Mouse (Mus musculus) lung, postnatal 36 days (tissue): ENCODE results near the gene Bzw1.

Experiments
- DNase-seq: peaks from one replicate; pipeline ENCODE4 v3.0.0; 2022; ENCODE audit warnings: mixed read lengths

Gene Bzw1

DNA sequence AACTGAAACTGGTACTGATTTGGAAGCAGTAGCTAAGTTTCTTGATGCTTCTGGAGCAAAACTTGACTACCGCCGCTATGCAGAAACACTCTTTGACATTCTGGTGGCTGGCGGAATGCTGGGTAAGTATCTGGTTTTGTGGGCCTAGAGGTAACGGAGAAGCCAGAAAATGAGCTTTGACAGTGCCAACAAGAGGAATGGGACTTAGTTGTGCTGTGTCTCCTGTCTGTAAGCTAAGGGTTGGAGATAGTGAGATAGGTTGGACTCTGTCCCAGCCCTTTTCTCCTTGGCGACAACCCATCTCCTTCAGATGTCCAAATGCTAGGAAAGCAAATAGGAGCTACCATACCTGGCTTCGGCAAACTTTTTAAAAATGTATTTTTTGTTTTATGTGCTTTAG, 5.0 kb downstream of the Bzw1 start:
- DNase-seq = no peak

DNA sequence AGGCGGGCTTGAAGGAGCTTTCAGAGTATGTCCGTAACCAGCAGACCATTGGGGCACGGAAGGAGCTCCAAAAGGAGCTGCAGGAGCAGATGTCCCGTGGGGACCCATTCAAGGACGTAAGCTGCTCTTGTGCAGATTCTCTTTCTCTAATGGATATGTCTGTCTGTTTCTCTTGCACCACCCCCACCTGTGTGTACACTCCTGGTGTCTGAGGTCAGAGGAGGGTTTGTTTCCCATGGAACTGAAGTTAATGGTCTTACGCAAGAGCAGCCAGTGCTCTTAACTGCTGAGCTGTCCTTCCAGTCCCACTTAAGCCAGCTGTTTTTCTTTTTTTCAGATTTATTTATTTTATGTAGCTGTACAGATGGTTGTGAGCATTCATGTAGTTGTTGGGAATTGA, 8.7 kb downstream of the Bzw1 start:
- DNase-seq = peak; percentile 46

DNA sequence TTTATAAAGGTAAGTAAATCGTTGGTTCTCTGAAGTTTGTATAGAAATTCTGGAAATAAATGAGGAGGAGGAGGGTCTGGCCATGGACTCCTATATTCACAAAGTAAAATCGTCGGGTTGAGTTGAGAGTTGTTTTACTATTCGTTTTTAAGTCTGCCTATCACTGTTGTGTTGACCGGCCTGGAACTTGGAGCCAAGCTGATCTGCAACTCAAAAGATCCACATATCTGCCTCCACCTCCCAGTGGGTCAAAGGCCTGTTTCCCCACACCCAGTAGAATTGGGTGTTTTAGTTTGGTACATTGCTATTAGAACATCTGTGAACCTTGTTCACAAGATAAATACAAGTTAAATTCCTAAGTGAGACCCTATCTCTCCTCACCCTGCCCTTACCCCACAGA, 11.0 kb downstream of the Bzw1 start:
- no peak for DNase-seq

DNA sequence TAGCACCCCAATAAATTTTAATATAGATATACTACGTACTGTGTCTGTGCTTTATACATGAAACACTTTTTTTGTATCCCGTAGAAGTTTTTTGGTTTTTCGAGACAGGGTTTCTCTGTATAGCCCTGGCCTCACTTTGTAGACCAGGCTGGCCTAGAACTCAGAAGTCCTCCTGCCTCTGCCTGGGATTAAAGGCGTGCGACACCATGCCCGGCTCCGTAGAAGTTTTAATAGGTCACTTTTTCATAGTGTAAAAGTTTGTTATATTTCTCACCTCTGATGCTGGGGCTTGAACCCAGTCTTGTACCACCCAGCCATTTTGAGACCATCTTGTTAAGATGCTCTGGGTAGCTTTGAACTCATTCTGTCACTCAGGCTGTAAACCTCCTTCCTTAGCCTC, 14.6 kb downstream of the Bzw1 start:
- no peak for DNase-seq

DNA sequence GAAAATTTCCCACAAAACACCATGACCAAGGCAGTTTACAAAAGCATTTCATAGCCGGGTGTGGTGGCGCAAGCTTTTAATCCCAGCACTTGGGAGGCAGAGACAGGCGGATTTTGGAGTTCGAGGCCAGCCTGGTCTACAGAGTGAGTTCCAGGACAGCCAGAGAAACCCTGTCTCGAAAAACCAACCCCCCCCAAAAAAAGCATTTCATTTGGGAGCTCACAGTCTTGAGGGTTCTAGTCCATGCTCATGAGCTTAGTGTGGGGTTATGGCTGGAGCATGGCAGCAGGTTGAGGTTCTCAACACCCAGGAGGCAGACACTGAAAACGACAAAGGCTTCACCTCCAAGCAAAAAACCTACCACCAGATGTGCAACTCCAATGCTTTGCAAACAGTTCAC, 15.4 kb downstream of the Bzw1 start:
- no peak for DNase-seq

DNA sequence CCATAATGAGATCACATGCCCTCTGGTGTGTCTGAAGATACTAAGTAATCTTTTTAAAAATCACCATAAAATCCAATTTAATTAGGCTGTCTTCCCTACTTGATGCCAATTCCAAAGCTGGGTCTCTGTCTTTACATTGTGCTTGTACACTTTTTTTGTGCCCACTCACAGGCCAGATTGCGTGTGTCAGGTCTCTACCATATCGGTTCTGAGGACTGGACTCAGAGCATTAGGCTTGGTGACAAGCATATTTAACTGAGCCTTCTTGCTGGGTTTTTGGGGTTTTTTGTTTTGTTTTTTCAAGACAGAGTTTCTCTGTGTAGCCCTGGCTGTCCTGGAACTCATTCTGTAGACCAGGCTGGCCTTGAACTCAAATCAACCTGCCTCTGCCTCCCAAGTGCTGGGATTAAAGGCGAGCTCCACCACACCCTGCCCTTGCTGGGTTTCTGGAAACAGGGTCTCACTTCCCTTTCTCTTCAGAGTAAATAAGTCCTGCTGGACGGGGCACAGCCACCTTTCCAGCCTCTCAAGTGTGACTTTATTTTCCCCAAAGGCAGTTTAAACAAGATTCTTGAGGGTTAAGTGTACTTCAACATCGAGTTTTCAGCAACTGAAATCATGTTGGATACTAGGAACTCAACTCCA, 17.0 kb downstream of the Bzw1 start:
- DNase-seq = no peak

DNA sequence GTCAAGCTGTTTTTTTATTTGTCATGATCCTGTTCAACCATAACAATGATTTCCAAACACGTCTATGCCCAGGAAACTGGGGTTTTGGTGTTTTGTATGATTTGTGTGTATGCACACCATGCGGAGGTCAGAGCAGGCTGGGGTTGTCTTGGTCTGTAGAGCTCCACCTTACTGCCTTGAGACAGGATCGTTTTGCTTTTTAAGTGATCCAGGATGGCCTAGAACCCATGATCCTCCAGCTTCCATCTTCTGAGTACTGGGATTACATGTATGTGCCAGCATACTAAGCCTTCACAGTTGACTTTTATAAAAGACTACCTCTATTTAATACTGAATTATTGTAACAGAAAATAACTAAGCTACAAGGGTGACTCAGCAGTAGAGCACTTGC, 17.5 kb downstream of the Bzw1 start:
- no peak for DNase-seq

DNA sequence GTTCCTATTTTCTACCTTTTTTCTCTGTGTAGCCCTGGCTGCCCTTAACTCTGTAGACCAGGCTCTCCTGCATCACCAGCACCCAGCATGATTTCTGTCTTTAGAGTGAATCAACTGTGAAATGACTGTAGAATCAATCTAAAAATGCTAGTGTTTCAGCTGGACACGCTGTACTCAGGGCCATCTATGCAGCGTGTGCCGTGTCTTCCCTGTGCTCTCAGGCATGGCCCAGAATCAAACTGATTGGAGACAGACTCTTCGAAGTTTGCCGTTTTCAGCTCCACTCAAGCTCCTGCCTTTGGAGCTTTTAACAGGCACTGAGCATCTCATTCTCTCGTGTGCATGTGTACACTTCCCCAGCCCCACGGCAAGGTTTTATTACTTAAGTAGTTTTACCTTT, 18.1 kb downstream of the Bzw1 start:
- DNase-seq = no peak

DNA sequence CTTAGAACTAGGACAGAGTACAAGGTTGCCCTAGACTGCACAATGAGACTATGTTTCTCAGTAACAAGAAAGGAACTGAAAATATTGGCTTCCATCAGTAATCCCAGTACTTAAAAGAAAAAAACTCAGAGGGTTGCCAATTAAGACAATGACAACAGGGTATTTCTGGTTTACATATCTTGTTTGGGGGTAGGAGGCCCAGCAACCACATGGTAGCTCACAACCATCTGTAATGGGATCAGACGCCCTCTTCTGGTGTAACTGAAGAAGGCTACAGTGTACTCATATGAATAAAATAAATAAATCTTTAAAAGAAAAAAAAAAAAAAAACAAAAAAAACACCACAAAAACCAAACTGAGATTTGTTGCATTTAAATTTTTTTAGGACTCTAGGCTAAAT, 22.7 kb downstream of the Bzw1 start:
- no peak for DNase-seq

DNA sequence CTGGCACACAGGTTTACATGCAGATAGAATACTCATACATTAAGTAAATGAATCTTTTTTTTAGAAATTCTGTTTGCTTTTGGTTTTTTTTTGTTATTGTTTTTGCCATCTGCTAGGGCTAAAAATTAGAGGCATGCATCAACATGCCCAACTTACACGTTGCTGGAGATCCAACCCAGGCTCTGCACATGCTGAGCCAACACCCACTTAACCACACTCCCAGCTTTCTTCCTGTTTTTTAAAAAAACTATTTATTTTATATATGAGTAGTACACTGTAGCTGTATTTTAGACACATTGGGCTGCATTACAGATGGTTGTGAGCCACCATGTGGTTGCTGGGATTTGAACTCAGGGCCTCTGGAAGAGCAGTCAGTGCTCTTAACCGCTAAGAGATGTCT, 23.4 kb downstream of the Bzw1 start:
- no peak for DNase-seq

DNA sequence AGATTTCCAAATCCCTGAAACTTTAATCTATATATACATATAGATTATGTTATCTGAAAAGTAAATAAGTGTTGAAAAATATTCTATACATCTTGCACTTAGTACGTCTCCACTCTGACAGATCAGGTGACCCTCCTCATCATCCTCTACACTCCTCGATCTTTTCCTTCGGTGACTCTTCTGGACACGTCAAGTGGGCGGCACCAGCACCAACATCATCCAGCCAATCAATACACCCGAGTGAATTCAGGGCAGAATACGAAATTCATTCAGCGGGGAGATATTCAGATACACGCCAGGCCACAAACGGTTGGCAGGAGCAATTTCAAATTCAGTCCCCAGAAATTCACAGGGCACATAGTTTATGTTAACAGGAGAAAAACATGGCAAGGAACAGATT, 27.3 kb downstream of the Bzw1 start:
- DNase-seq = no peak

DNA sequence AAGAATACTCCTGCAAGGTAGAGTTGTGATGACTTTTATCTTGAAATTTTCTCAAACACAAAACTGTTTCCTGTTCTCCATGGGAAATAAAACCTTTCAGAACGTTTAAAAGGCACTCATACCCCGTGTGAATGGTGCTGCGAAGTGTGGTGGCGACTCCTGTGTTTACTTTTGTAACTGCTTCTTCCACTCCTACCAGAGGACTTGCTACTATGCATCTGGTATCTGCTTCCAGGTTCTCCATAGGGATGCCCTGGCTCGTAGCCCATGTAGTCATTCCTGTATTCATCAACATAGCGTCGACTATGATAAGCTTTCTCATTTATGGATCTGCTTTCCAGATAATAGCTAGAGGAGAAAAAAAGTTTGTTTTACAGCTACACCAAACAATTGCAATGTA, 28.3 kb downstream of the Bzw1 start:
- DNase-seq = no peak

DNA sequence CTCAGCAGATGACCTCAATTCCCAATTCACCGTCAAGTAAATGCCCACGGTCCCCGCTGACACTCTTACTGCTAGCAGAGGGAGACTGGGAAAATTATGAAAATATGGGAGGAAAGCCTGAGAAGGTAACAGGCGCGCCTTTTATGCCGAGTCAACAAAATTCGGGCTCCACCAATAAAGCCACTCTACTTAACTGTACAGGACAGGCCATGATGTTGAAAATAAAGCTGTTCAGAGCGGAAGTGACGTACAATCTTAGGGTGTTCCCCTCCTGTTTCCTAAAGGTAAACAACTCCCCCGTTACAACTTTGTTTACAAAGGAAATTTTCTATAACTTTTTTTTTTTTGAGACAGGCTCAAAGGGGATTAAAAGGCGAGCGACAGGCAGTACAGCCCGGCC, 30.2 kb downstream of the Bzw1 start:
- peak; percentile 90 for DNase-seq

DNA sequence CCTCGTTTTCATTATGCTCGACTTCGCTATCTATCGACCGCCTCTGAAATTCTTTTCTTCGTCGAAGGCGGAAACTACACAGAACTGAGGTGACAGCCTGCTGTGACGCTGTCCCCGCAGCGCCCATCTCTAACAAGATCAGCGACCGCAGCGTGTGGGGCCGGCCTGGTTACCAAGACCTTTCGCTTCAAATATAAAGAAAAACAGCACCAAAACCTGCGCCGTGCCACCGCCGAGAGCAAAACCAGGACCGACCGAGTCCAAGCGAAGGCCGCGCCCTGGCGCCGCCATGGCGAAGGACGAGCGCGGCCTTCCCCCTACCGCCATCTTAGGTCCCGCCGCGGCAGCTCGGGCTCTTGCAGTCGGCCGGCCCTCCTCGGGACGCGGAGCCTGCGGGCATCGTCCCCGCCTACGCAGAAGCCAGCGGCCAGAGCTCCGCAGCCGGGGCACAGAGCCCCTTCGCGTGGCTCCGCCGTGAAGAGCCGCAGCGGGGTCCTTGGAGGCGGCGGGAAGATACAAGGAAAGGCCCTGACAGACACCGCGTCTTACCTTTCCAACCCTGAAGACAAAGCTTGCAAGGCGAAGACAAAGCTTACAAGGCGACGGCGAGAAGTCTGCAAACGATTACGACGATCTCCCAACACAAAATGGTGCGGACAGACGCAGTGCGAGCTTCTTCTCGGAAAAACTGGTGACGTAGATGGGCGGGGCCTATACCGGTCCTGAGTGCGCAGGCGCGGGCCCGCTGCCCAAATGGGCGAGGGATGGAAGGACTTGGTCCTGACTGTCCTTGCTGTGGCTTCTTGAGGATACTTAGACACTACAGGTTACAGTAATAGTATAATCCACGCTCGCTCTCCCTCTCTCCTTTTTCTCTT, 30.9 kb downstream of the Bzw1 start, which contains the start of gene Clk1:
Gene Clk1 (minus strand): TSS at position 696 of the 878 bp plus-strand sequence.
- DNase-seq = peak; percentile 98

DNA sequence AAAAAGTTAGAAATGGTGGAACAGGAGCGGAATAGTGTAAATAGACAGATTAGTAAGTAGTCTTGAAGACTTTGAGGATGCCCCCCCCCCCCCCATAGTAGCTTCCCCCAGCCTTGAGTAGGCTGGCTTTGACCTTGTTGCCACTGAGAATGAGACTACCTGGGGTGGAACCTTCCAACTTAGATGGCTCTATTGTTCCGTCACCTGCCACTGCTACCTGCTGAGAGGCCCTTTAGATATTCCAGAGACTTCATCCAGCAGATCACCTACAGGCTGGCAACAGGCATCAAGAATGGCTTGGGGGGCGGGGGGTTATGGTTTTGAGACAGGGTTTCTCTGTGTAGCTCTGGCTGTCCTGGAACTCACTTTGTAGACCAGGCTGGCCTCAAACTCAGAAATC, 31.9 kb downstream of the Bzw1 start:
- no peak for DNase-seq

DNA sequence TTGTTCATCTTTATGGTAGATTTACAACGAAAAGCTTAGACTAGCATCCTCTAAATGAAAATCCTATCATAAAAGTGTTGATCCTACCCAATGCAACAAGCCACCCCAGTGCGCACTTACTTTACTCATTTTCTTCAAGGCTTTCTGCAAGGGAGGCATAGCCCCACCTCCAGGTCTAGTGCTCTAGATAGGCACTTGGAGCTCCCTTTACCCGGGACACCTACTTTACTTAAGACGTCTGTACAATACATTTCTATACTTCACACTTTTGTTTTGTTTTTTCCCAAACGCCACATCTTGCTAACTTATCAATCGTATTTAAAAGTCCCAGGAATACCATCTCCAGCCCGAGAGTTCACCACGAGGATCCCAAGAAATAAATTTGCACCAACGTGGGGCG, 52.0 kb downstream of the Bzw1 start:
- no peak for DNase-seq

DNA sequence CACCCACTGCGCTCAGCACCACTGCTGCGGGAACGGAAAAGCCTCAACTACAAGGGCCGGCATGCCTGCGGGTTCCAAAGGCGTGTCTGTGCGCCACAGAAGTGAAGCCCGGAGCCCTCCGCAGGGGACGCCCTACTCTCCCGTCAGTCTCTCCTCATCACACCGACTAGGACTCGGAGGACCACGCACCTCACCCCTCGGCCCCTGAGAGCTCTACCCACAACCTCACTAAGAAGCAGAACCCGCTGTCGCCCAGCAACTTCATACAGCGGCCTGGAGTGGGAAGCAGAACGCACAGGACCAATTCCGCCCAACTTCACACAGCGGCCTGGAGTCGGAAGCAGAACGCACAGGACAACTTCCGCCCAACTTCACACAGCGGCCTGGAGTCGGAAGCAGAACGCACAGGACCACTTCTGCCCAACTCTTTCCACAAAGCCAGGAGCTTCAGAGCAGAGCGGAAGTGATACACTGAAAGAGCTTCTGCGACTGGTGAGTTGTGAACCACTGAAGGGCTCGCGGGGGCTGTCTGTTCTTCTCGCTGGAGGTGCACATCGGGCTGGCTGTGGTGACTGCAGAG, 52.5 kb downstream of the Bzw1 start, which contains the start of the genes Nif3l1 and Ppil3:
Gene Nif3l1 (plus strand): TSS at position 9 of the 580 bp plus-strand sequence.
Gene Ppil3 (minus strand): TSS at position 344 of the 580 bp plus-strand sequence.
- DNase-seq = peak; percentile 91

DNA sequence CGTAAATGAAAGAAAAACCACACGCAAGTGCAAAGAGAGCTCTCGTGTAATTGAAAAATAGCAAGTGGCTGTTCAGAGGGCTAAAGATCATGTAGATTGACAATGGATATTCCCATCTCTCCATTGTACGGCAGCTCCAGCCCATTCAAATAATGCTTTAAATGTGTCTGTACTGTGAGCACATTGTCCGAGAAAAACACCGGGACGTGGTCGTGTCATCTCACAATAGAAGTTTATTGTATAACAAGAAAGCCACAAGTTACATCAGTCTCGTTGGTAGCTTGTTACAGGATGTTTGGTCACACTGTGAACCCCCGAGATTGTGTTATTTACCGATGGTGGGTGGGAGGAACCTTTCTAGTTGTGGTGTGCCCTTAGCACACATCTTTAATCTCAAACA, 53.2 kb downstream of the Bzw1 start:
- DNase-seq = no peak

DNA sequence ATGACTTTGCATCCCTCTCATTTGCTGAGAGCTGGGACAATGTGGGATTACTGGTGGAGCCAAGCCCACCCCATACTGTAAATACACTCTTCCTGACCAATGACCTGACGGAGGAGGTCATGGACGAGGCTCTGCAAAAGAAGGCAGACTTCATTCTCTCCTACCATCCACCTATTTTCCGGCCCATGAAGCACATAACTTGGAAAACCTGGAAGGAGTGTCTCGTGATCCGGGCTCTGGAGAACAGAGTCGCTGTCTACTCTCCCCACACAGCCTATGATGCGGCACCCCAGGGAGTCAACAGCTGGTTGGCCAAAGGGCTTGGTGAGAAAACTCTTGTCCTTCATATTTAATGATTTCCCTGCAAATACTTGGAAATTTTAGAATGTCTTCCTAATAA, 55.1 kb downstream of the Bzw1 start:
- DNase-seq = no peak

DNA sequence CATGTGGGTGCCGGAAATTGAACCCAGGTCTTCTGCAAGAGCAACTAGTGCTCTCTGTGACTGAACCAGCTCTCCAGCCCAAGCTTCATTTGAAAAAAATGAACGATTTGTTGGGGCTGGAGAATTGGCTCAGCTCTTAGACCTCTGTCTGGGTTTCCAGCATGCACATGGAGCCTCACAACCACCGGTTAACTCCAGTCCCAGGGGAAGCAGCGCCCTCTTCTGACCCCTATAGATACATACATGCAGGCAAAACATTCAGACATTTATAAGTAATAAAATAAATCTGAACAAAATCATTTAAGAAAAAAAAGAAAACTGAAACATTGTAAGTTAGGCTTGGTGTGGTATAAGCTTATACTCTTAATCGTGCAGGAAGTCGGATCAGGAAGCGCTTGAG, 55.7 kb downstream of the Bzw1 start:
- DNase-seq = no peak

DNA sequence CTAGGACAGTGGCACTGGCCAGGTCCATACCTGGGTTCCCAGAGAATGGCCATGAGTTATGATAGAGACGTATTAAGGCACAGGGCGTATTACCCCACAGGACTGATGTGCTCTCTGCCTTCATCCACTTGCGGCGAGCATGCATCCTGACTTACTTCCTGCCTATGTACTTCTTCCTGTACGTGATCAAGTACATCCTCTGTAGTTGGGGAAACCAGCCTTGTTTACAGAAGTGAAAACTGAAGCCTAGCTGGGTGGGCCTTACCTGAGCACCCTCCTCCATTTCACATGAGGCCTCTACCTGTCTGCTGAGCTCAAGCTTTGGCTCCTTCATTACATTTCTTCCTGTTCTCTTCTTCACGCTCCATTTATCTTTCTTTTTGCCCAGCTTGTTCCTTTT, 61.6 kb downstream of the Bzw1 start:
- no peak for DNase-seq
